Mouse (Mus musculus) ES-E14 (cell line): ENCODE data around the gene Iqschfp.

Experiments used
- HCFC1 ChIP-seq: IDR thresholded peaks from 2 replicates; pipeline ENCODE4 v1.6.1; 2012; ENCODE audit warnings: low read length, inconsistent platforms, borderline replicate concordance; ENCODE audit not compliant: insufficient read depth
- ZC3H11A ChIP-seq: IDR thresholded peaks from 2 replicates; pipeline ENCODE4 v1.6.1; 2012; ENCODE audit warnings: low read depth, mild to moderate bottlenecking, inconsistent platforms, low read length, borderline replicate concordance

- TF ChIP-seq ZC3H11A (no peak), HCFC1 (no peak)
These were observed 634.4 kb downstream of the Iqschfp start for GRCm38 (mm10) chr3:68526416-68526815.
